Mouse (Mus musculus) forebrain, embryonic 11.5 days (tissue): Measurements from ENCODE around the gene Drd4. TPM values are rescaled to one million over a fixed set of nuclear protein-coding genes. Genes with fewer than 3 reads are reported as not detected.

ENCODE experiments used
- ATAC-seq: fragments of 200-750 bp; cut with Nextera tagmentation; replicated peaks from 2 replicates; pipeline ENCODE4 v1.8.0; 2017; ENCODE audit warnings: moderate TSS enrichment; ENCODE audit not compliant: low FRiP score
- DNase-seq: peaks from one replicate; pipeline ENCODE4 v3.0.0-alpha.2; 2017; ENCODE audit warnings: low spot score
- H3K27ac ChIP-seq: fragments of 300-500 bp; sonication (generic); 2 replicates; pipeline ENCODE4 v1.5.1; 2014; ENCODE audit warnings: low read depth, low read length
- H3K27me3 ChIP-seq: fragments of 300-500 bp; sonication (generic); 2 replicates; pipeline ENCODE4 v1.6.1; 2014; ENCODE audit warnings: mild to moderate bottlenecking, low read length, mixed read lengths; ENCODE audit not compliant: control insufficient read depth, insufficient read depth
- H3K36me3 ChIP-seq: fragments of 300-500 bp; sonication (generic); 2 replicates; pipeline ENCODE4 v1.6.1; 2014; ENCODE audit warnings: mild to moderate bottlenecking, low read length, moderate library complexity, mixed read lengths; ENCODE audit not compliant: control insufficient read depth, insufficient read depth
- H3K4me1 ChIP-seq: fragments of 300-500 bp; sonication (generic); replicated peaks from 2 replicates; pipeline ENCODE4 v1.6.1; 2014; ENCODE audit warnings: low read length, mixed read lengths; ENCODE audit not compliant: control insufficient read depth, insufficient read depth
- H3K4me2 ChIP-seq: fragments of 300-500 bp; sonication (generic); 2 replicates; pipeline ENCODE4 v1.6.1; 2014; ENCODE audit warnings: low read depth, mild to moderate bottlenecking, low read length, moderate library complexity, mixed read lengths; ENCODE audit not compliant: severe bottlenecking
- H3K4me3 ChIP-seq: fragments of 300-500 bp; sonication (generic); 2 replicates; pipeline ENCODE4 v1.5.1; 2014; ENCODE audit warnings: low read depth, low read length
- H3K9ac ChIP-seq: fragments of 300-500 bp; sonication (generic); 2 replicates; pipeline ENCODE4 v1.6.1; 2014; ENCODE audit warnings: low read length
- H3K9me3 ChIP-seq: fragments of 300-500 bp; sonication (generic); 2 replicates; pipeline ENCODE4 v1.6.1; 2016; ENCODE audit warnings: low read length, mixed read lengths; ENCODE audit not compliant: control insufficient read depth
- WGBS: fragments of 180-500 bp; shearing (Covaris S2); extraction: QIAGEN DNeasy Blood & Tissue Kit; methylation state at CpG from one replicate; pipeline ENCODE4 v1.1.7; 2014; 5-methylcytosine and 5-hydroxymethylcytosine counted together
- polyA plus RNA-seq: library from polyadenylated mRNA; unstranded; fragments of >200 nt; fragmentation: Nextera tagmentation; extraction: Ambion mirVana; gene quantifications from 2 replicates; pipeline ENCODE4 v1.2.1, GENCODE M21; 2014

Drd4 gene
- polyA plus RNA-seq, 1 experiment from 2014 or later = 0.43 TPM

DNA sequence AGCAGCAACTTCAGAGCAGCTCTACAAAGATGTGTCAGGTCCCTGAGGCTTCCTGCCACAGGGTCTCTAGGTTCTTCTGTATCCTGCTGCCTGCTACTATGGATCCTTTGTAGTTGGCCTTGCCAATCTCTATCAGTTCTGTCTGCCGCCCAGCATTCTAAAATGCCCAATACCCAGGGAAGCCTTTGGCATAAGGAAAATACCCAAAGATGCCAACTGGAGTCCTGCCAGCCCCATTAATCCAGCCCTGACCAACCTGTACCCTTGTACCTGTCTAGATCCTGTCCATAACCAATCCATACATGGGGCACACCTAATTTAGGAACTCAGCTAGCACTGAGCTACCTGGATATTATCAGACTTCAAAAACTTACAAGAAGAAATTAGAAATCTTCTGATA lies 32.9 kb downstream of the Drd4 start:
- H3K36me3 ChIP-seq = peaks cover 11% of the 10 kb centered on the region
- DNase-seq (no peak), ATAC-seq (no peak)

DNA sequence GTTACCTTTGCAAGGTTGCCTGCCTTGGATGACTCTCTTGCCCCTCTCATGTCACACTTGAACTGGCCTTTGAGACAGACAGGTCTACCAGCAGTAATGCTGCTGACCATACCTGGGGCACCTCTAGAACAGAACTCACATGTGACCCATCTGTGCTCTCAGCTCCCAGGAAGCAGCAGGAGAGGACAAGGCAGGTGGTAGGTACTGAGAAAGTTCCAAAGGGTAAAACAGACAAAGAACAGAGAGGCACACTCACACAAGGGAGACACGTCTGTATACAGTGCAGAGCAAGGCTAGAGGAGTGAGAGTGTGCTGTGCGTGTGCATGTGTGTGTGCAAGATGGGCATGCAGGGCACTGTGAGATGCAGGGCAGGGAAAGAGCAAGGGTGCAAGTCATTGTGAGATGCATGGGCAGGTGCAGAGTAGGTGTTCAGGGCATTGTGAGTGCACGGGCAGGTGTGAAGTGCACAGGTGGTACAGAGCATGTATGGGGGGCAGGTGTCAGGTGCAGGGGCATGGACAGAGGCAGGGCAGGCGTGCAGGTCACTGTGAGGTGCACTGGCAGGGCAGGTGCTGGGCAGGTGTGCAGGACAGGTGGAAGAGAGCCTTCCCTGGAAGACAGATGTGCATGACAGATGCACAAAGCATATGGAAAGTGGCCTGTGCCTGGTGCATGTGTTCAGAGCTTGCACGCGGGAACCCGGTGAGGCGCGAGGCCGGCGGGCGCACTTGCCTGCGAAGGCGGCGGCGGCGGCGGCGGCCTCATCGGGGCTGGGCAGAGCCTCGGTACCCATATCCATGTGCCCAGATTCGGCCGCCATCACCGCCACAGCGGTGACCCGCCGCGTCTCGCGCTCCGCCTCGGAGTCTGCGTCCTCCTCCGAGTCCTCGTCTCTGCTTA lies 35.0 kb downstream of the Drd4 start:
- Histone ChIP-seq H3K4me3 (peak overlapping the region; percentile 61), H3K27me3 (no peaks in the 10 kb centered on the region), H3K9ac (peak overlapping the region; percentile 93), H3K36me3 (peaks cover 9% of the 10 kb centered on the region), H3K27ac (peak overlapping the region; percentile 99), H3K9me3 (no peaks in the 10 kb centered on the region), H3K4me2 (peak overlapping the region; percentile 79), H3K4me1 (peaks cover 15% of the 10 kb centered on the region)
- WGBS = 5% methylated on average over 35 of the region's 35 CpGs
- DNase-seq = no peak
- ATAC-seq = peak; percentile 25

More for the DNA sequence above, 32.9 kb downstream of the Drd4 start:
- no peak overlapping the region for H3K4me2 ChIP-seq
- H3K4me1 ChIP-seq = peaks cover 15% of the 10 kb centered on the region
- WGBS = 100% methylated on average over 1 of the region's 1 CpGs
- no peak overlapping the region for H3K9ac ChIP-seq
- H3K27ac ChIP-seq = no peak overlapping the region
- no peaks in the 10 kb centered on the region for H3K27me3 ChIP-seq
- no peaks in the 10 kb centered on the region for H3K9me3 ChIP-seq
- no peak overlapping the region for H3K4me3 ChIP-seq

DNA sequence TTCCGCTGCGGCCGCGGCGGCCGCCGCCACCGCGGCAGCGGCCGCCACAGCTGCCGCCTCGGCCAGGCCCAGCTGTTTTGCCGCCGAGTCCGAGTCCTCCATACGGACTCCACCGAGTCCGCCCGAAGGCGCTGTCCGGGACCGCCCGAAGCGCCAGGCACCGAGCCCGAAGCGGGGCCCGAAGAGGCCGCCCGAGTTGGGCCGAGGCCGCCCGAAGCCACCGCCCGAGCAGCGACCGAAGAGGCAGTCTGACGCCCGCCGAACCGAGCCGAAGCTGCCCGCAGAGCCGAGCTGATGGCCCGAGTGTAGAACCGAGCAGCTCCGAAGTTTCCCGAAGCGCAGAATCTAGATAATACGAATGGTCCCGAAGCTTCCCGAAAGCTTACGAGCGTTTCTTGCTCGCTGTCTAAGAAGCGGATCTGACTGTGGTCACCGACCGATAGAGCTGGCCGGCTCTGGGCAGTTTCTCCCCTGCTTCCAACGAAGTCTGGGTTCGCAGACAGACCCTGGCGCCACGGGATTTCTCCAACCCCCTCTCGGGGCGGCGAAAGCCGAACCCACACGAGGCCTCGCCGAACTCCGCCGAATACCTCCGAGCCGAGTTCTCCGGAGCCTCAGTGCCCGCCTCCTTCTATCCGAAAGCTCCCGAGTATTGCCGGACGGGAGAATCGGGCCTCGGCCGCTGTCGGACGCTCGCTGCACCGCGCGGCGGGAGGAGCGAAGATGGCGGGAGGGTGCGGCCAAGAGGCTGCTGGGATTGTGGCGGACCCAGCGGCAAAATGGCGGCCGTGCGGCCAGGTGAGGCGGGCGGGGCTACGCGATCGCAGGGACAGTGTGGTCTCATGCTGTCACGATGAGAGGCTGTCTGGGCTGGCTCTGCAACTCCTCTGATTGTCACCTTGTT lies 35.9 kb downstream of the Drd4 start, which contains the start of the genes Deaf1 and Tmem80:
Deaf1 (minus strand) TSS at position 222 of the 904 bp plus-strand sequence.
Tmem80 (plus strand) TSS at position 271 of the 904 bp plus-strand sequence.
- H3K4me2 ChIP-seq = peak within 1 kb of the TSS; percentile 79
- WGBS = under 1% methylated on average over 105 of the region's 105 CpGs
- peak within 1 kb of the TSS; percentile 99 for H3K27ac ChIP-seq
- H3K9ac ChIP-seq = peak within 1 kb of the TSS; percentile 93
- H3K4me3 ChIP-seq = peak within 1 kb of the TSS; percentile 61
- H3K36me3 ChIP-seq = peaks cover 2% of the 10 kb centered on the region; the same call in 1 of the 2 replicates
- H3K4me1 ChIP-seq = peaks cover 15% of the 10 kb centered on the region
- peak; percentile 99 for DNase-seq
- H3K9me3 ChIP-seq = no peaks in the 10 kb centered on the region
- H3K27me3 ChIP-seq = no peaks in the 10 kb centered on the region
- peak; percentile 95 for ATAC-seq

DNA sequence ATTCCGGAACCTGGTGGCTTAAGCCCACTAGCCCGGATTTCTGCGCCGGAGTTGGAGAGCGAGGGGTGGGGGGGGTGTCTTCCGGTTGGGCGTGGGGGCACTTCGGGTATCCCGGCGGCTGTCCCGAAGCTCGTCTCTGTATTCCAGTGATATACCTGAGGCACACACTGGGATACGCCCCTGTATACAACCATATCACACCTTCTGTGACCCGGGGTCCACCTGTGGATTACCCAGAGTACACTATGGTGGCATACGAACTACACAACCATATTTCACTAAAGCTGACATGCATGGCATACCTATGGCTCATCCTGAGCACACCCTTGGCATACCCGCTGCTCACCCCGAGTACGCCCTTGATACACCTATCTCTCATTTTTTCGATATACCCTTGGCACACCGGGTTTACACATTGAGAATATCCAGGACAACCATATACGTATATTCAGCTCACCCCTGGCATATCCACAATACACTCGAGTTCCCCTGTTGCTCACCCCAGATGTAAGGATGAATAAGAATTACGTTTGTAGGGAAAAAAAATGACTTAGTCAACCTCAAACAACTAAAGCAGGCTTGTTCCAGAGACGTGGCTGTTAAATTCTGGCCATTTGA lies 36.7 kb downstream of the Drd4 start:
- peak overlapping the region; percentile 93 for H3K9ac ChIP-seq
- H3K4me3 ChIP-seq = peak overlapping the region; percentile 61
- DNase-seq (no peak), ATAC-seq (peak; percentile 21)
- no peaks in the 10 kb centered on the region; the same call in 1 of the 2 replicates for H3K36me3 ChIP-seq
- H3K27me3 ChIP-seq = no peaks in the 10 kb centered on the region
- peaks cover 15% of the 10 kb centered on the region for H3K4me1 ChIP-seq
- H3K27ac ChIP-seq = peak overlapping the region; percentile 99
- WGBS = 18% methylated on average over 24 of the region's 24 CpGs
- peak overlapping the region; percentile 79 for H3K4me2 ChIP-seq
- no peaks in the 10 kb centered on the region for H3K9me3 ChIP-seq

DNA sequence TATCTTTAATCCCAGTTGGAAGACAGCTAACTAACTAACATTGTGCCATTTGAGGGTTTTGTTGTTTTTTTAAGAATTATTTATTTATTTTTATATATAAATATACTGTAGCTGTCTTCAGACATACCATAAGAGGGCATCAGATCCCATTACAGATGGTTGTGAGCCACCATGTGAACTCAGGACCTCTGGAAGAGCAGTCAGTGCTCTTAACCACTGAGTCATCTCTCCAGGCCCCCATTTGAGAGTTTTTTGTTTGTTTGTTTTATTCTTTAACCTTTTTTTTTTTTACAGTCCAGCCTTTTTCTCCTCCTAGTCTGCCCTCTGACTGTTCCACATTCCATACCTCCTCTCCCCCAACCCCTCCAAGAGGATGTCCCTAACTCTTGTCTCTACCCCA lies 38.9 kb downstream of the Drd4 start:
- no peak for ATAC-seq

DNA sequence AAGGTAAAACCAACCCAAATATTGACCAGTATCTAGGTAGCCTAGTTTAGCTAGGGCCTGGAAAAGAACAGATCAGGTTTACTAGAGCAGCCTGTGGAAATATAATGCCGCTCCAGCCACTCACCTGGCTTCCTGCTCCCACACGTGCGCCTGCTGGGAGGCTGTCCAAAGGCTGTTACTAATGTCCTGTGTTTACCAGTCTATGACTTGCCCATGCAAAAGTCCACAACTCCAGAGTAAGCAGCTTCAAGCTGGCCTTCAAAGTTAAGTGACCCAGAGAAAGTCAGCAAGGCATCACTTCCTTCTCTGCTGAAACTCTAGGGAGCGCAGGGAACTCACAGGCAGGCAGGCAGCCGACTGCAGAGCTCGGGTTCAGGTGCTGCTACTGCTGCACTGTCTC lies 40.2 kb downstream of the Drd4 start:
- Histone ChIP-seq H3K27ac (no peak overlapping the region), H3K4me3 (no peak overlapping the region), H3K4me2 (no peak overlapping the region), H3K36me3 (no peaks in the 10 kb centered on the region; the same call in 1 of the 2 replicates), H3K4me1 (peaks cover 4% of the 10 kb centered on the region; the same call in 1 of the 2 replicates), H3K27me3 (no peaks in the 10 kb centered on the region), H3K9me3 (no peaks in the 10 kb centered on the region), H3K9ac (no peak overlapping the region; the same call in 1 of the 2 replicates)
- WGBS = 89% methylated on average over 6 of the region's 6 CpGs
- DNase-seq (no peak), ATAC-seq (no peak)

More for the DNA sequence above, 38.9 kb downstream of the Drd4 start:
- Histone ChIP-seq H3K36me3 (no peaks in the 10 kb centered on the region; the same call in 1 of the 2 replicates), H3K27ac (no peak overlapping the region), H3K4me3 (no peak overlapping the region), H3K27me3 (no peaks in the 10 kb centered on the region), H3K9me3 (no peaks in the 10 kb centered on the region), H3K9ac (no peak overlapping the region), H3K4me1 (peaks cover 15% of the 10 kb centered on the region), H3K4me2 (no peak overlapping the region)
- DNase-seq = no peak

DNA sequence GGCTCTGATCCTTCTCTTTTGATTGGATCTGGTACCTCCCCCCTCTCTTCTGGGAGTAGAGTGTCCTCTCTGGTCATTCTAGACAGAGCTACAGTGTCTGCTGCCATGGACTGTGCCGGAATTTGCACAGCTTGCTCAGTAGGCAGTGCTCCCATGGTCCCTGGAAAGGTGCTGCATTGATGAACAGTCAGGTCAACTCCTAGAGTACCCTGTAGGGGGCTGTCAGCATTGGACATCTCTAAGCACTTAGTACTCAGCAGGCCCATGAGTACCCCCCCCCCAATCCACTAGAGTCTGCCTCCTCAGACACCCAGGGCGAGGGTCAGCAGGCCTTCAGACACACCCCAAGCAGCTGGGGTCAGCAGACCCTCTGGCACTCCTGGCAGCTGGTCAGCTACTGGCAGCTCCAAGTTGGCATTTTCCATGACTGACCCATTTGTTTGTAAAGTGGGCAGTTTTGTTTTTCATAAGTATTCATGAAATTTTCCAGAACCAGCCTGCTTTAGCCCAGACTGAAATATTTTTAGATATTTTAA lies 43.3 kb downstream of the Drd4 start:
- no peak for DNase-seq
- H3K4me1 ChIP-seq = 0 out of 2 replicates have a peak, but pooled peaks cover 4% of the 10 kb centered on the region
- no peak; the same call in 1 of the 2 replicates for ATAC-seq
- H3K36me3 ChIP-seq = no peaks in the 10 kb centered on the region; the same call in 1 of the 2 replicates
- H3K9ac ChIP-seq = no peak overlapping the region
- 86% methylated on average over 2 of the region's 2 CpGs for WGBS
- peaks cover 7% of the 10 kb centered on the region for H3K27me3 ChIP-seq
- H3K9me3 ChIP-seq = no peaks in the 10 kb centered on the region
- H3K4me3 ChIP-seq = no peak overlapping the region
- no peak overlapping the region for H3K27ac ChIP-seq
- H3K4me2 ChIP-seq = no peak overlapping the region
